Mouse (Mus musculus): ENCODE results near the gene Mylpf. TPM values are rescaled to one million over a fixed set of nuclear protein-coding genes. Genes with fewer than 3 reads are reported as not detected.
A peak's percentile ranks its signal among the peaks of the same experiment; 100 is the strongest.
"Not testable (repeated sequence)": the region's sequence is repeated elsewhere in the genome, so short reads cannot be mapped to it uniquely, and the experiment has no call there.

Gene Mylpf
- total RNA-seq (2017), result 8.7 to 33.8 TPM (median 15.4 TPM) in 3 replicates

DNA sequence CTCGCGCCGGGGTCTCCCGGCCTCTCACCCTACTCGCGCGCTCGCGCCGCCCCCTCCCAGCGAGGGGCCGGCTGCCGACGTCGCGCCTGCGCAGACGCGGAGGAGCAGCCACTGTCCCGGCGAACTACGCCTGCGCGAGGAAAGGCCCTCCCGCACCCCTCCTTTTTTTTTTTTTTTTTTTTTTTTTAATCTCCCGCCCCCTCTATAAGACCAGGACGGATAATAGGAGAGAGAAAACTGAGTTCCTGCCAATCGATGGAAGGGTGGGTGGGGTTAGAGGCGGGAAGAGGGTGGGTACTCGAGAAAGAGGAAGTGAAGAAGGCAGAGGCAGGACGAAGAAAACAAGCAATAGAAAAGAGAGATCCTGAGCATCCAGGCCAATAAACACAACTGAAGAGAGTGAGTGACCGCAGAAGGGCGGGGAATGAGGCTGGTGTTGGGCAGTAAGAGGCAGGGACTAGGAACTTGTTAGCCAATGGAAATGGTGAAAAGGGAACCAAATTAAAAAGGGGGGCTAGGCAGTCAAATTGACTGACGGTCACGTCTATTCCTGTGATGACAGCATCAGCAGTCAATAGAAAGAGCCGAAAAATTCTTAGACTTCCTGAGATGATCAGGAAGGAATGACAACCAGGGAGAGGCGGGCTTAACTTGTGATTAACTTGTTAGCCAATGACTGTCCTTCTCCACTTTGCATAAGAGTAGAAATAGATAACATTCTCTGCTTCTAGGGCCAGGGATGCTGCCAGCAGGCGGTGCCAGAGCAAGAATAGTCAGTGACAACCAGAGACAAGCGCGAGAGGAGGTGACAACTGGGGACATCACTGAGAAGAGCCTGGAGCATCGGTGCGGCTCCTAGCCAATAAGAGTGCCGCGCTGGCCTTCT lies at the start of gene Mylpf:
TSS of gene Mylpf (plus strand) at position 338 of the 886 bp plus-strand sequence.
- peak; percentile 78 for ATAC-seq (replicated peaks; ENCODE audit: insufficient number of reproducible peaks, low FRiP score, low TSS enrichment, poor library complexity, severe bottlenecking)

DNA sequence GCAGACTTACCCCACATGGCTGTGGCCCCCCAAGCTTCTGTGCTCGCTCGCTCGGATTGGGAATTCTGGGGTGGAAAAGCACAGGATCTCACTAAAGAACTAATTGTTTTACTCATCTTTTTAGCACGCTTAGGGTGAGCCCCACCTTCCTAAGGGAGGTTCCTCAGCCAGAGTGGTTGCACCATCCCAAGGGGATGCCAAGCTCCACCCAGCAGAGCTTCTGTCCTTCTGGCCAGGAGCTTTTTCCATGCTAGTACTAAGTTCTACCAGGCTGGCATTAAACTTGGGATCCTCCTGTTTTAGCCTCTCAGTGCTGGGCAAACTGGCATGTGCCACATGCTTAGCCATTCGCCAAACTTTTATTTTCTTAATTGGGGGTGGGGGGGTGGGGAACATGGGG lies 46.1 kb upstream of the Mylpf start:
- ATAC-seq (replicated peaks; ENCODE audit: insufficient number of reproducible peaks, low FRiP score, low TSS enrichment, poor library complexity, severe bottlenecking), result peak; percentile 45; the same call in 1 of the 2 replicates

DNA sequence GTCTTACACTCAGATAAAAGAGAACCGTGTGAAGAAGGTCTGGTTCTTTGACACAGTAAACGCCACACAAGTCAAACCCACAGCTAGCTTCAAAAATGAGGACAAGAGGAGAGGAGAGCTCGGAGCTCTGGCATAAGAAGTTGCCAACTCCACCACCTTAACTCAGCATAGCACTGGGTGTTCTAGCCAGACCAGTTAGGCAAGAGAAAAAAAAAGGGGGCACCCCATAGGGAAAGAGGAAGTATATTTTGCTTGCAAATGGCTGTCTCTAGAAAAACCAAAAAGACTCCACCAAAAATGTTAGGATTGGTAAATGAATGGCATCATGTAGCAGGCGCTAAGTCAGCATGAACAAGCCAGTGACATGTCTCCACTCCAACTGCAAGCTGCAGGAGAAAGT lies 44.7 kb upstream of the Mylpf start:
- peak; percentile 54; the same call in 1 of the 2 replicates for ATAC-seq (replicated peaks; ENCODE audit: insufficient number of reproducible peaks, low FRiP score, low TSS enrichment, poor library complexity, severe bottlenecking)

DNA sequence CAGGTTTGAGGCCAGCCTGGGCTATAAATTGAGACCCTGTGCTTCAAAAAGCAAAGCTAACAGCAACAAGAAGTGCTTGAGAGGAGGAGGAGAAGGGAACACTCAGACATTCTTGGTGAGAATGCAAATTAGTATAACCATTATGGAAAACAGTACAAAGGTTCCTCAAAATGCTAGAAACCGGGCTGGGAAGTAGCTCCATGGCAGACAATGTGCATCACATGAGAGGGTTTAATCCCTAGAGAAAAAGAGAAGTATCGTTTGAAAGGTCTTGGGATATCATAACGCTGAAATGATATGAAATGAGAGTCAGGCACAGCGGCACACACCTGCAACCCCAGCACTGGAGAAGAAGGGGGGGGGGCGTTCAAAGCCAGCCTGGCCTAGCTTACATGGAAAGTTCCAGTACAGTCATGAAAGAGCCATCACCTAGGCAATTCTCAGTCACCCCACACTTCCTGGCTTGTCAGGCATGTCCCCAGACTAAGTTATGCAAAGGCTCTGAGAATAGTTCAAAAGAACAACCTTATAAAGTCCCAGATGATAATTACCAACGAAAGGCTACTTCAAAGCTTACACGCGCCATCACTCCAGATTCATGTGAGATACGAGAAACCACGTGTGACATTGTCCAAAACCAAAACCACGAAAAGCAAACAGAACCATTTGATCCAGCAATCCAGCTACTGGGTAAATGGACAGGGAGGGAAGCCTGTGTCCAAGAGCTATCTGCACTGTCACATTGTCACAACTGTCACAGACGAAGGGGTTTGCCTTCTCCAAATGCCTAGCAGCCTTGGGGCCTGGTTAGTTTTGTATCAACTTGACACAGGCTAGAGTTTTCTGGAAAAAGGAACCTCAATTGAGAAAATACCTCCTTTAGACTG lies 42.8 kb upstream of the Mylpf start:
- peak; percentile 59 for ATAC-seq (replicated peaks; ENCODE audit: insufficient number of reproducible peaks, low FRiP score, low TSS enrichment, poor library complexity, severe bottlenecking)

DNA sequence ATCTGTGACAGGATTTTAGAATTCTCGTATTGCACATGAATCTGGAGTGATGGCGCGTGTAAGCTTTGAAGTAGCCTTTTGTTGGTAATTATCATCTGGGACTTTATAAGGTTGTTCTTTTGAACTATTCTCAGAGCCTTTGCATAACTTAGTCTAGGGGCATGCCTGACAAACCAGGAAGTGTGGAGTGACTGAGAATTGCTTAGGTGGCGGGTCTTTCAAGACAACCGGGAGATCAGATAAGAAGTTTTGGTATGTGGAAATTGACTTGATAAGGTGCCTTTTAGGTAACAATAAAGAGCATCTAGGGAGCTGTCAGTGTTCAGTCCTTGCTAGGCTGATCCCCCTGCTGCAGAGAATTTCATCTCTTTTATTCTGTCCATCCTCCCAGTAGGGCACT lies 42.2 kb upstream of the Mylpf start:
- no peak for ATAC-seq (replicated peaks; ENCODE audit: insufficient number of reproducible peaks, low FRiP score, low TSS enrichment, poor library complexity, severe bottlenecking)

DNA sequence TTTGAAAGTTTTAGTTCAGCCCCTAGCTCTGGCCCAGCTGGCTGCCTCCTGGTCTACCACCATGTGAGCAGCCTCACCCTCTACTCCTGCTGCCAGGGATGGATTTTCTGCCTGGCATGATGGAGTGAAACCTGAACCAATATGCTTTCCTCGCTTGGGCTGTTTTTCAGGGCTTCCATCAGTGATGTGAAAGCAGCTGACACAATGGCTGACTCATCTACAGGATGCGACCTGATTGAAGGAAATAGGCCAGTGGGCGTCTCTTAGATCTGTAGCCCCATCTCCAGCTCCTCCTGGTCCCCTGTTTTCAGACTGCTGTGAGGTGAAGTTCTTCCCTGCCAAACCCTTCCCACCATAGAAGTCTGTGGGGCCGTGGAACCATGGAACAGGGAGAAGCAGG lies 31.8 kb upstream of the Mylpf start:
- no peak for ATAC-seq (replicated peaks; ENCODE audit: insufficient number of reproducible peaks, low FRiP score, low TSS enrichment, poor library complexity, severe bottlenecking)

DNA sequence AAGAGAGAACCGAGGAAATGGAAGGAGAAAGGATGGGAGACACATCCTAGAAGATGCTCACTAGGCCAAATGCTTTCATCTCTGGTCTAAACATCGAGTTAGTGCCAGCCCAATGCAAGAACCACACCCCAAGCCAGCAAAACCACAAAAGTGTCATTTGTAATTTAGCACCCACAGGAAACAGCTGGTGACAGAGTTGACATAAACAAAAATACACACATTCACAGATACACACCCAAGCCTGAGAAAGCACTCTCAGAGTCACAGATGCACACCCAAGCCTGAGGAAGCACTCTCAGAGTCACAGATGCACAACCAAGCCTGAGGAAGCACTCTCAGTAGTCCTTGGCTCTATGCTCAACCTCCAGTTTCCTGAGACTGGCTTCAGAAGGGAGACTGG lies 27.9 kb upstream of the Mylpf start:
- ATAC-seq (replicated peaks; ENCODE audit: insufficient number of reproducible peaks, low FRiP score, low TSS enrichment, poor library complexity, severe bottlenecking), result peak; percentile 91

DNA sequence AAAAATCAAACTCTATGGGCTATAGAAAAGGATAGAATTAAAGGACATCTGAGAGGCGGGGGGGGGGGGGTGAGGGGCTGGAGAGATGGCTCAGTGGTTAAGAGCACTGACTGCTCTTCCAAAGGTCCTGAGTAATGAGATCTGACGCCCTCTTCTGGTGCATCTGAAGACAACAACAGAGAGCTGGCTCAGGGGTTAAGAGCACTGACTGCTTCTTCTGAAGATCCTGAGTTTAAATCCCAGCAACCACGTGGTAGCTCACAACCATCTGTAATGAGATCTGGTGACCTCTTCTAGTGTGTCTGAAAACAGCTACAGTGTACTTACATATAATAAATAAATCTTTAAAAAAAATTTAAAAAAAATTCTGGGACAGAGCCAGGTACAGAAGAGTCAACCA lies 27.0 kb upstream of the Mylpf start:
- ATAC-seq (replicated peaks; ENCODE audit: insufficient number of reproducible peaks, low FRiP score, low TSS enrichment, poor library complexity, severe bottlenecking), result not testable (repeated sequence)

DNA sequence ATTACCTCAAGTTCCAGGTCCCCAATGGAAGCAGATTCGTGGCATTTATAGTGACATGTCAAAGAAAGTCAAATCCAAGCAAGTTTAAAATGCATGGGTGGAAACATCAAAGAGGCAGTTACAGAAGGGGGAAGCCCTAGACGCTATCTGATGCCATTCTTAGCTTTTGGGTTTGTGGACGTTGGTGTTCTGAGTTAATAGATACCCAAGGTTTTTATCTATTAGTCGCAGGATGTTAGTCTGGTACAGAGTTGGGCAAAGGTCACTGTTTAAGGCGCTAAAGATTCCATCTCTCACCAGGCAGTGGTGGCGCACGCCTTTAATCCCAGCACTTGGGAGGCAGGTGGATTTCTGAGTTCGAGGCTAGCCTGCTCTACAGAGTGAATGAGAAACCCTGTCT lies 25.3 kb upstream of the Mylpf start:
- ATAC-seq (replicated peaks; ENCODE audit: insufficient number of reproducible peaks, low FRiP score, low TSS enrichment, poor library complexity, severe bottlenecking), result no peak

DNA sequence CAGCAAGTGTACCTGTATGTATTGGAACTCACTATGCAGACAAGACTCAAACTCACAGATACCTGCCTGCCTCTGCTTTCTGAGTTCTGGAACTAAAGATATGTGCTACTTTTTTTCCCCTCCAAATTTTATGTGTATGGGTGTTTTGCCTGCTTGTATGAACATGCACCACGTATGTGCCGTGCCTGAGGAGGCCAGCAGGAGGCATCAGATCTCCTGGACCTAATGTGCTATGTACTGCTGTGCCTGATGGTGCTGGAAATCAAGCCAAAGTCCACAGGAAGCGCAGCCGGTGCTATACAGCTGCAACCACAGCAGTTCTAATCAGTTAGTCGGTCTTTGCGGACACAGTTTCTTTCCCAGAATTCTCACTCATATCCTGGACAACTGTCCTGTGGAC lies 24.9 kb upstream of the Mylpf start:
- ATAC-seq (replicated peaks; ENCODE audit: insufficient number of reproducible peaks, low FRiP score, low TSS enrichment, poor library complexity, severe bottlenecking), result no peak

DNA sequence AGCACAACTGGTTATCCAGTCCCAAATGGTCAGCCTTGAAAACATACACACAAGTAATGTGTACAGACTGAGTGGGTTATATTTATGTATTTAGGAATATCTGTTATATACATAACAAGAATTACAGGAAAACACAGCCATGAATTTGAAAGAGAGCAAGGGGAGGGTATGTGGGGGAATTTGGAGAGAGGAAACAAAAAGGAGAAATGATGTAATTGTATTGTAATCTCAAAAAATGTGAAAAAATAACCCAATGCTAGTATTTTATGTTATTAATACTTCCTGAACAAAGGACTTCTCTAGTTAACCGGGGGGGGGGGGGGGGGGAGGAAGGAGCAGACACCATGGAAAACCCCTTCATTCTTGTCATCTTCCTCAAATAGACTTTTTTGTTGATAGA lies 24.0 kb upstream of the Mylpf start:
- no peak for ATAC-seq (replicated peaks; ENCODE audit: insufficient number of reproducible peaks, low FRiP score, low TSS enrichment, poor library complexity, severe bottlenecking)

DNA sequence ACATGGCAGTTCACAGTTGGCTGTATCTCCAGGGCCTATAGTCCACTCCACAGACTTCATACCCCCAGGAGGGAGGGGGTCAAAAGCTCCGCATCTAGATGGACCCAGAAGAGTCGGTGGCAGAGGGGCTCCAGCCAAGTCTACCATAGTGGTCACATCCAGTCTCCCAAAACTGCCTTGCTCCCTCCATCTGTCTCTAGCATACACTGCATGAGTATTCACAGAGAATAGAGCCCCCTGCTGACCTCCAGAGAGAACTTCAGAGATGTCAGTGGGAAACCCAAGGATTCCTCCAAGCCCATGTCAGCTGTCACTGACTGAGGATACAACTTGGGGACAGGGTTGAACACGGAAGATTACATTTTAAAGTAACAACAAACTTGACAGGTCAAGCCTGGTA lies 23.1 kb upstream of the Mylpf start:
- no peak for ATAC-seq (replicated peaks; ENCODE audit: insufficient number of reproducible peaks, low FRiP score, low TSS enrichment, poor library complexity, severe bottlenecking)

DNA sequence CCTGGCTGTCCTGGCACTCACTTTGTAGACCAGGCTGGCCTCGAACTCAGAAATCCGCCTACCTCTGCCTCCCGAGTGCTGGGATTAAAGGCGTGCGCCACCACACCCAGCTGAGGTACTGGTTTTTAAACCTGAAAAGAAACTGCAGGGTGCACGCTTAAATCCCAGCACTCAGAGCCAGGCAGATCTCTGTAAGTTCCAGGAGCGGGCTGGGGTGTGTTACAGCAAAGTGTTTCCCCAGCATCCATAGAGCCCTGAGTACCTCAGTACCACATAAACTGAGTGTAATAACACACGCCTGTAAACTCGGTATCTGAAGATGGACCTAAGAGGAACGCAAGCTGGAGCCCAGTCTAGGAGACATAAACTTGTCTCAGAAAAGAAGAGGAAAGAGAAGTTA lies 21.3 kb upstream of the Mylpf start:
- no peak for ATAC-seq (replicated peaks; ENCODE audit: insufficient number of reproducible peaks, low FRiP score, low TSS enrichment, poor library complexity, severe bottlenecking)

DNA sequence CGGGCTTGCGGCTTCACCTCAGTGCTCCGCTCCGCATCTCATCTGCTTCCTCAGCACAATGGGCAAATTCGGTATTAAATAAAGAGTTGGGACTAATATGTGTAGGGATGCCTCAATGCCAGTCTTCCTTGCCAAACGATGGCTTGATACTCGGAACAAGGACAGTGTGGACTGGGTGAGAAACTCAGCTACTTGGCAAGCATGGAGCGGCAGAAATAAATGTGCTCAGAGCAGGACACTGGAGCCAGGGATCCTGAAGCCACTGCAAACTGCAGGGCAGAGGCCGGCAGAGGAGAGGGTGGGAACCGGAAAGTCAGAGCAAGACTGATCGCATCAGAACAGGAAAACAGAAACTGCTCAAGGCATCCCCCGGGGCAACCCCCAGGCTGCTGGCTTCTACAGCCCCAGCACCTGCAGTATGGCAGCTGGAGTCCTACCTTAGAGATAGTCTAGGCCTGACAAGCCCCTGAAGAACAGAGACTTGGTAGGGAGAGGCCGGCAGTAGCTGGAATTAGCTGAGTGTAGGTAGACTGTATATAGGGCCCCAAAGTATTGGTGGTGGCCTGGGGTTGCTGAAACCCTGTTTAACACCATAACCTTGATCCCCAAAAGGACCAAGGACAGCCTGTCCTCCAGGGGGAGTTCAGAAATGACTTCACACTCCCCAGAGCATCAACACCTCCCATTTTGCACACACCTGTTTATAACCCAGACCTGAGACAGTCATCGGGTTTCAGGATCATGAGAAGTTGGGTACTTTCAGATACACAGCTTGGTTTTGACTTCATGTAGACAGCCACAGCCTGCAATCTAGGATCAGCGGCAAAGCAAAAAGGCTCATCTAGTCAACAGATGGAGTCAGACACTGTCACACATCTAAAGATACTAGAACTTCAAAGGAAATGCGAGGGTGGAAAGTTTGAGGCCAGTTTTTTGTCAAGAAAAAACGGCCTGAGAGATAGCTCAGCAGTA lies 20.1 kb upstream of the Mylpf start:
- ATAC-seq (replicated peaks; ENCODE audit: insufficient number of reproducible peaks, low FRiP score, low TSS enrichment, poor library complexity, severe bottlenecking), result no peak

DNA sequence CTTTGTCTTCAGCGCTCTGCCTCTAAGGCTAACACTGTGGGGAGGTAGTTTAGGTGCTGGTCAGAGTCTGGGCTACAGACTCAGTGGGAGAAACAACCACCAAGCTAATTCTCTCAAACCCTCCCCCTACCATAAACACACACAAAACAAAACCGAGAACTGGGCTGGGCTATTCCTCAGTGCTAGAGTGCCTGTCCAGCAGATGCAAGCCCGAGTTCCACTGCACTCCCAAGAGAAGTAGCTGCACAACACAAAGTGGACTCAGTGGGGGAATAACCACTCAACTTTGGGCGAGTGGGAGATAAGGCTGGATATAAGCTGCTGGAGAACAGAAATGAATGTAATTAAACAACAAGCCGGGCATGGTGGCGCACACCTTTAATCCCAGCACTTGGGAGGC lies 18.0 kb upstream of the Mylpf start:
- no peak for ATAC-seq (replicated peaks; ENCODE audit: insufficient number of reproducible peaks, low FRiP score, low TSS enrichment, poor library complexity, severe bottlenecking)

DNA sequence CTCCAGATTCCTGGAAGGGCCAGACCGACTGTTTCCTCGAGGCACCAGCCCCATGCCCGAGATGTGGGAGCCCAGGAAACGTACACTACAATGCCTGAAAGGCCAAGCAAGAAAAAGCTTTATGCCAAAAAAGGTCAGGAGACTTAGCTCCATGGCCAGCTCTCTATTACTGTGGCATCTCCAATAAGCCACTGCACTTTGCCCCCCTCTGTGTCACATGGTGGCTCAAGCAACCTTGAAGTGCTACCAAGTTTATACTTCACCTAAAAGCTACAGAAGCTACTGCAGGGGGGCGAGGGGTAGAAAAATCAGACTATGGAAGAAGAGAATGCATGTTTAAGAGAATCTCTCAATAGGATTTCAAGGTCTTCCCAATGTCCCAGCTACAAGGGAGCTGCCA lies 15.7 kb upstream of the Mylpf start:
- ATAC-seq (replicated peaks; ENCODE audit: insufficient number of reproducible peaks, low FRiP score, low TSS enrichment, poor library complexity, severe bottlenecking), result no peak

DNA sequence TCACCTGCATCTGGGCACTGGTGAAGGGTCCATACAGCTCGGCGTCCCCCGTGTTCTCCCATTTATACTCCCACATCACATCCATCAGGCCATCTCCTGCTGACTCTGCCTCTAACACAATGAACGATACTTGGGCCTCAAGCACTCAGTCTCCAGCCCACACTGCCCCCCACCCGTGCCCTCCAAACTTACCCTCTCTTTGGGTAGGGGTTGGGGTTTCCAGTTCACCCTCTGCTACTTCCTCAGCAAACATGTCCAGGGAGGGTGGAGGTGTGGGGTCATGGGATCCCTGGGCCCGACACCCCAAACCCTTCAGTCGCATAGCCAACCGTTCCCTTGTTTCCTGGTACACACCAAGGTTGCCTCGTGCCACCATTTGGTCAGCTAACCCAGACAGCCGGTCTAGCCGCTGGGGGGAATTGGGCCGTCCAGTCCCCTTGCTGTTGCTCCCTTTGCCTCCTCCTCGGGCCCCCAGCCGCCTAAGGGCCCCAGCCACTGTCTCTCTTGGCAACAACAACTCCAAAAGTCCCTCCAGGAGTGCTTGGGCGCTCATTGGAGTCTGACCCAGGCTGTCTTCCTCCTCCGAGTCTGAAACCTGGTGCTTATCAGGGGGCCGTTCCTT lies 14.6 kb upstream of the Mylpf start:
- no peak for ATAC-seq (replicated peaks; ENCODE audit: insufficient number of reproducible peaks, low FRiP score, low TSS enrichment, poor library complexity, severe bottlenecking)

DNA sequence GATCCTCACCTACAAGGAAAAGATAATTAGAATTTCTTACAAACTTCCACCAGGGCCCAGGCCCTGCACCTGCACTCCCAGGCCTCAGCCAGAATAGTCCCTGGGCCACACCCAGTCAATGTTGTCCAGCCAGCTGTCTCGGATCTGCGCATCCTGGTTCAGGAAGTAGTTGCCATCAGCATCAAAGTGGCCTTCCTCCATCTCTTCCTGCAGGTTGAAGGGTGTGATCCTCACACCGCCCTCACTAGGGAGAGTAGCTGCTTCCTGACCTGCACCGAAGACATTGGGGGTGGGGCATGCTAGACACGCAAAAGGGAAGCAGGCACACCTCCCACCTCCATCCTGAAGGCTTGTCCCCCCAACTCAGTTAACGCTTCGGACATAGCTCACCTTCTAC lies 14.1 kb upstream of the Mylpf start:
- no peak for ATAC-seq (replicated peaks; ENCODE audit: insufficient number of reproducible peaks, low FRiP score, low TSS enrichment, poor library complexity, severe bottlenecking)

Measured in monocyte, adult 5-6 weeks (primary cell).